Mouse (Mus musculus) hindbrain, embryonic 10.5 days (tissue): ENCODE data around the gene Cntrob. TPM values are rescaled to one million over a fixed set of nuclear protein-coding genes. Genes with fewer than 3 reads are reported as not detected.

Experiments
- DNase-seq: peaks from one replicate; pipeline ENCODE4 v3.0.0-alpha.2; 2017; ENCODE audit warnings: low spot score
- H3K27ac ChIP-seq: fragments of 300-500 bp; sonication (generic); 2 replicates; pipeline ENCODE4 v1.5.1; 2016; ENCODE audit warnings: mild to moderate bottlenecking, moderate library complexity
- H3K27me3 ChIP-seq: fragments of 300-500 bp; sonication (generic); 2 replicates; pipeline ENCODE4 v1.6.1; 2016; ENCODE audit warnings: mild to moderate bottlenecking; ENCODE audit not compliant: poor library complexity, insufficient read depth, severe bottlenecking
- H3K36me3 ChIP-seq: fragments of 300-500 bp; sonication (generic); 2 replicates; pipeline ENCODE4 v1.6.1; 2016; ENCODE audit warnings: mild to moderate bottlenecking, moderate library complexity
- H3K4me1 ChIP-seq: fragments of 300-500 bp; sonication (generic); replicated peaks from 2 replicates; pipeline ENCODE4 v1.6.1; 2016; ENCODE audit warnings: mild to moderate bottlenecking
- H3K4me3 ChIP-seq: fragments of 300-500 bp; sonication (generic); 2 replicates; pipeline ENCODE4 v1.5.1; 2016; ENCODE audit warnings: mild to moderate bottlenecking, moderate library complexity
- H3K9me3 ChIP-seq: fragments of 300-500 bp; sonication (generic); 2 replicates; pipeline ENCODE4 v1.6.1; 2016; ENCODE audit warnings: mild to moderate bottlenecking, moderate library complexity
- WGBS: fragments of 180-500 bp; shearing (Covaris S2); methylation state at CpG from one replicate; pipeline ENCODE4 v1.1.7; 2016; 5-methylcytosine and 5-hydroxymethylcytosine counted together
- polyA plus RNA-seq: library from polyadenylated mRNA; unstranded; fragments of >200 nt; fragmentation: Nextera tagmentation; extraction: Ambion mirVana; gene quantifications from 2 replicates; pipeline ENCODE4 v1.2.1, GENCODE M21; 2016

The Cntrob gene
- polyA plus RNA-seq, 1 experiment from 2014 or later: 34.2 TPM

DNA sequence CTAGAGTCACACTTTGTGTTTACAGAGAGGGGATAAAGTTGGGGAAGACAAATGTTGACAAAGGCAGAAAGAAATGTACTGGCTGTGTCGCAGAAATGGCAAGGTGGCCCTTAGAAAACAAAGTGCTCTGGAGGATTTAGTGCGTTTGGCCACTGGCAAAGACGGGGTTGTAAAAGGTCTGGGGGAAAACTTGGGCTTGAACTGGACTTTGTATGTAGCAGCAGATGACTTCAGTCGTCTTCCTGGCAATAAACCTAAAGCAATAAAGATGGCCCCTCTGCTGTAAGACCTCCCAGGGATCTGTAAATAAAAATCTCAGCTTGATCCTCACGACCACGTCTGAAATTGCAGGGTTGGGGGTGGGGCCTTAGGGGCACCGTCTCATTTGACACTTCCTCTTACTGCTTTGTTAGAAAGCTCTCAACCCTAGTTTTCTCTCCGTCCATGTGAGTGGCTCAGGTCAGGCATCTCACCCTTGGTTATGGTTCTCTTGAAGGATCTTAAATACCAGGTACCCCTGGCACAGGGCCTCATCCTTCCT lies 9.2 kb upstream of the Cntrob start:
- 36% methylated on average over 8 of the region's 8 CpGs for WGBS
- peak overlapping the region; percentile 62 for H3K4me3 ChIP-seq
- peaks cover 5% of the 10 kb centered on the region; the same call in 1 of the 2 replicates for H3K9me3 ChIP-seq
- DNase-seq: no peak
- peak overlapping the region; percentile 85 for H3K27ac ChIP-seq
- H3K4me1 ChIP-seq: peaks cover 27% of the 10 kb centered on the region
- H3K36me3 ChIP-seq: no peaks in the 10 kb centered on the region
- H3K27me3 ChIP-seq: peaks cover 42% of the 10 kb centered on the region

DNA sequence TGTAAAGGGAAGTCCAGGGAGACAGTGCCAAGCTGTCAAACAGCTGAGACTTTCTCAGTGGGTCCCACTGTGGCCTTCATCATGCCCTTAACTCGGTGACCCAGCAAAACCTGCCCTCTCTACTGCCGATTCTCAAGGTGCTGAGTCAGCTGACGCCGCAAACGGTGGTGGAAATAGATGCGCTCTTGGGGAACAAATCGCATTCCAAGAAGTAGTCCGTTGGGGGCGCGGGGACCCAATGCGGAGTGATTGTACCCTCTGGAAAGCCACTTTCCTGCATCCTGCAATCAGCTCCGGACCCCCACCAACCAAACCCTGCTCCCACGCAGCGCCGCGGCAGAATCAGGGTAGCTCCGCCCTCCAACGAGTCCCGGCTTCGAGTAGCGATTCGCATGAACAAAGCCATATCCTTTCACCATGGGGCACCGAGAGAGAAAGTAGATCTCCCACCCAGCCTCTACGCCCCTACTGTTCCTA lies 8.4 kb upstream of the Cntrob start:
- WGBS: 3% methylated on average over 24 of the region's 24 CpGs
- H3K4me1 ChIP-seq: peaks cover 35% of the 10 kb centered on the region
- peak; percentile 86 for DNase-seq
- H3K27ac ChIP-seq: peak overlapping the region; percentile 85
- H3K4me3 ChIP-seq: peak overlapping the region; percentile 62
- no peaks in the 10 kb centered on the region for H3K36me3 ChIP-seq
- H3K9me3 ChIP-seq: no peaks in the 10 kb centered on the region
- peaks cover 50% of the 10 kb centered on the region for H3K27me3 ChIP-seq

DNA sequence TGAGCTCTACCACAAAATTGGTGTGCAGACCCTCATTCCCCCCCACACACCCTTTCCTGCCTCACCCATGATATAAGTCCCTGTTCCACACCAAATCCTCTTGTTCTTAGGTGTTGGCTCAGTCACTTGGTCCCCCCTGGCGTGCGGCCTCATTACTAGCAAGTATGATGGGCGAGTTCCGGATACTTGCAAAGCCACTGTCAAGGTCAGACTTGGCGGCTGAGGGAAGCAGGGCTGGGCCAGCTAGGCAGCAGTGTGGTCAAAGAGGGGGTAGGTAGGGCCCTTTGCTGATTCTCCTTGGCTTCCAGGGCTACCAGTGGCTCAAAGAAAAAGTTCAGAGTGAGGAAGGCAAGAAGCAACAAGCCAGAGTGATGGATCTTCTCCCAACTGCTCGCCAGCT lies 7.6 kb upstream of the Cntrob start:
- peak overlapping the region; percentile 62 for H3K4me3 ChIP-seq
- peak overlapping the region; percentile 12; the same call in 1 of the 2 replicates for H3K27ac ChIP-seq
- peaks cover 43% of the 10 kb centered on the region for H3K4me1 ChIP-seq
- no peaks in the 10 kb centered on the region for H3K36me3 ChIP-seq
- H3K27me3 ChIP-seq: peaks cover 57% of the 10 kb centered on the region
- WGBS: 91% methylated on average over 6 of the region's 6 CpGs
- DNase-seq: no peak
- H3K9me3 ChIP-seq: no peaks in the 10 kb centered on the region

DNA sequence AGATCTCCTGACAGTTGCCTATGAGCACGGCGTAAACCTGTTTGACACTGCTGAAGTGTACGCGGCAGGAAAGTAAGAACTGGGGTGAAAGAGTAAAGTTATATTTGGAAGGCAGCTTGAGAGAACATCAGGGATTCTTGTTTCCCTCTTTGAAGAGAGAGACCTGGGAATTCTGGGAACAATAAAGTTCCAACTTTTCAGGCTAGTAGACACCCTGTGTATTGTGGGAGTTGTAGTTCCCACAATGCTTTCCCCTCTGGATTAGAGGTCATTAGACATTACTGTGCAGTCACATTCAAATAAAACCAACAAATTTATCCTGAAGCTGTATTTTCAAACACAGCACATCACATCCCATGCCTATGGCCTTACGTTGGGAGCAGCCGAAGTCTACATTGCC lies 4.9 kb upstream of the Cntrob start:
- H3K27ac ChIP-seq: no peak overlapping the region
- H3K4me3 ChIP-seq: no peak overlapping the region
- no peak for DNase-seq
- no peaks in the 10 kb centered on the region for H3K36me3 ChIP-seq
- no peaks in the 10 kb centered on the region for H3K9me3 ChIP-seq
- 90% methylated on average over 6 of the region's 6 CpGs for WGBS
- peaks cover 54% of the 10 kb centered on the region for H3K27me3 ChIP-seq
- H3K4me1 ChIP-seq: peaks cover 62% of the 10 kb centered on the region

DNA sequence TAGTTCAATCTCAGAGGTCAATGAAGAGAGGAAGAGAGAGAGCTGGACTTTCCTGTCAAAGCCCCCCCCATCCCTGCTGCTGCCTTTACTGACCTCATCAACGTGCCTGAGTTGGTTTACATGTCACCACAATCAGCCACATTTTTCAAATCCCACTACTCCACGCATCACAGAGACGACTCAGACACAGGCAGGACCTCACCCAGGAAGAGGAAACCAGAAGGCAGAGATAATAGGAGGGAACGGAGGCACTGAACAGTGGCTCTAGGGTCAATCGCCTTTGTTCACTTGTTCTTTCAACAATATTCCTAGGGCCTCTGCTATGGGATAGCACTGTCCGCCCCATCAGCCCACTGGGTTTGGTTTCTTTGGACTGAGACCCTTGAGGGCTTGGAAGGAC lies 4.1 kb upstream of the Cntrob start:
- peaks cover 61% of the 10 kb centered on the region for H3K4me1 ChIP-seq
- no peak for DNase-seq
- no peaks in the 10 kb centered on the region for H3K36me3 ChIP-seq
- no peak overlapping the region for H3K27ac ChIP-seq
- 0 out of 2 replicates have a peak overlapping the region, but pooled peaks have one; percentile 58 for H3K4me3 ChIP-seq
- H3K9me3 ChIP-seq: no peaks in the 10 kb centered on the region
- 46% methylated on average over 6 of the region's 6 CpGs for WGBS
- H3K27me3 ChIP-seq: peaks cover 54% of the 10 kb centered on the region

DNA sequence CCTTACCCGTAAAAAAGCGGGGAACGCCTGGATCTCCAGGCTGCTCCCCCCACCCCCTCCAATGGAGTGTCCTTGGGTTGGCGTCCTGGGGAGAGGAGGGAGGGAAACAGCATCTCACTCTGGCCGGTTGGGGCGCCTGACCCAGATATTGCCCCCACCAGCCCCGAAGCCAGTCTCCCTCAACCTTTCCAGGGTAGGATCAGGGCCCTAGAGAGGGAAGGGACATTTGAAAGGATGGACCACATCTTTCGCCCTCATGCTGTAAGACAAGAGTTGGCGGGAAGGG lies 3.5 kb upstream of the Cntrob start:
- no peak for DNase-seq
- Histone ChIP-seq H3K9me3 (no peaks in the 10 kb centered on the region), H3K36me3 (no peaks in the 10 kb centered on the region), H3K27ac (no peak overlapping the region), H3K27me3 (peaks cover 54% of the 10 kb centered on the region), H3K4me1 (peaks cover 61% of the 10 kb centered on the region), H3K4me3 (peak overlapping the region; percentile 58)
- 8% methylated on average over 9 of the region's 9 CpGs for WGBS

DNA sequence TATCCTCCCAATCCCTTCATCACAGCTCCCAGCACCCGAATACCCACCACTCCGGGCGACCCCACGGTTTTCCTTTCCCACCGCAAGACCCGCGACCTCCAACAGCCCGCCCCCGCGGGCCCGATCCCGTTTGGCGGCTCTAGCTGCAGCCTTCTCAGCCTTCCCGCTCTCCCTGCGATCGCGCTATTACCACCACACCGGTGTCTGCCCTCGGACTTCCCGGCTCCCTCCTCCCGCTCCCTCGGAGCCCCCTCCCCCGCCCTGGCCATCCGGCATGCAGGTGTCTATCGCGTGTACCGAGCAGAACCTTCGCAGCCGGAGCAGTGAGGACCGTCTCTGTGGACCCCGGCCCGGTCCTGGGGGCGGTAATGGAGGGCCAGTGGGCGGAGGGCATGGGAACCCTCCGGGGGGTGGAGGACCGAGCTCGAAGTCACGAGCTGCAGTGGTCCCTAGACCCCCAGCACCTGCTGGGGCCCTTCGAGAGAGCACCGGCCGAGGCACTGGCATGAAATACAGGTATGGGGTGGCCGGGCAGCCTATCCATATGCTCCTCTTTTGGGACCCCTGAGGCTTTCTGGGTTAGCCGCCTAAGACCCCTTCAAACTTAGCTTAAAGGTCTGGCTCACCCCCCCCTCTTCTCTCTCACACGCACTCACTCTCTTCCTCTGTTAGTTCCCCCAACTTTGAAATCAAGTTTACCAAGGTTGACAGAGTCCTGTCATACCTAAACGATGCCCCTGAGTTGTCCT lies 3.0 kb upstream of the Cntrob start:
- peaks cover 61% of the 10 kb centered on the region for H3K4me1 ChIP-seq
- no peaks in the 10 kb centered on the region for H3K9me3 ChIP-seq
- no peaks in the 10 kb centered on the region for H3K36me3 ChIP-seq
- peak overlapping the region; percentile 58 for H3K4me3 ChIP-seq
- H3K27ac ChIP-seq: peak overlapping the region; percentile 86
- H3K27me3 ChIP-seq: peaks cover 53% of the 10 kb centered on the region
- DNase-seq: no peak
- 1% methylated on average over 45 of the region's 45 CpGs for WGBS

DNA sequence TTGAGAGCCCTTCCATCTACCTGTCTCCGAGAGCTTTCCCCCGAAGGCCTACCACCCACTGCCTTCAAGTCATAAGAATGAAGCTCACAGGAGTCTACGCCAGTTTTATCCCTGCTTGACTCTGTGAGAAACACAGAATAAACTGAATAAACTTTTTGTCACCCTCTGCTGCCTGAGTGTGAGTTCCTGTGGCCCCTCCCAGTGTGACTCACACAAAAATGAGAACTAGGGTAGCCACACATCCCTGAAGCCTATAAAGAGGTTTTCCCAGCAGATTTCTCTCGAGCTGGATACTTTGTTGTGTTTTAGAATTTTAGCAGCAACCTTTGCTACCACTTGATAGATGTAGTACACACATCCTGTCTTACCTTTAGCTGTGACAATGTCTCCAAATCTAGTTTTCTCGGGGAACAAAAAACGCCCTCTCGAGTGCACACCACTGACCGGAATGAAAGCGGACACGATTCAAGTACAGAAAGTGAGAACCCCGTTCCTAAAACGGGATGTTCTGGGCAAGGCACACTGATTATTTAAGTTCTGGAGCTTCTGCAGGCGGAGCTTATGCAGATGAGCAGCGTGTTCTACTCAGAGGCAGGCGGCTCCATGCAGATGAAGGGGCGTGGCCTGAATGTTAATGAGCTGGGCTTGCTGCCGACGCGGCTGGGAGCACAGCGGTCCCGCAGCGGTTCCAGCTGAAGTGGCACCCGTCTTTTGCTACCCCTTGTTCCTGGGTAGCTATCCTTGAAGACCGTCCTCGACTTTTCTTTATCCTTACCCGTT lies 2.2 kb upstream of the Cntrob start, which contains the start of gene Kcnab3:
Gene Kcnab3 (plus strand): TSS at position 631 of the 780 bp plus-strand sequence.
- DNase-seq: peak; percentile 85
- H3K4me1 ChIP-seq: peaks cover 54% of the 10 kb centered on the region
- peak within 1 kb of the TSS; percentile 58 for H3K4me3 ChIP-seq
- H3K36me3 ChIP-seq: peaks cover 3% of the 10 kb centered on the region
- WGBS: 12% methylated on average over 26 of the region's 26 CpGs
- H3K9me3 ChIP-seq: no peaks in the 10 kb centered on the region
- H3K27ac ChIP-seq: peak within 1 kb of the TSS; percentile 86
- H3K27me3 ChIP-seq: peaks cover 46% of the 10 kb centered on the region

DNA sequence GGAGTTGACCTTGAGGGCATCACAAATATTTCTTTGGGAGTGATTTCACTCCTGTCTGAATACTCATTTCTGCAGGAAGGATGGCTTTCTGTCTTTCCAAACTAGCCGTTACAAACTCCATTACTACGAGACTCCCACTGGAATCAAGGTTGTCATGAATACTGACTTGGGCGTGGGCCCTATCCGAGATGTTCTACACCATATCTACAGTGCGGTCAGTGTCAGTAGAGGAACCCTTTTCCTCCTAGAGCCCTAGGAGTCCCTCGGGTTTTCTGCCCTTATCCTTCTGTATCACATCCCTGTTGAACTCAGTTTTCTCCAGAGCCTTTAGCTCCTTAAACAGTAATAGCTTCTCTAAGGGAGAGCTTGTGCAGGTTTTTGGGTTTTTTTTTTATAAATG lies 1.2 kb upstream of the Cntrob start:
- H3K4me1 ChIP-seq: peaks cover 56% of the 10 kb centered on the region
- peak overlapping the region; percentile 97 for H3K27ac ChIP-seq
- H3K4me3 ChIP-seq: peak overlapping the region; percentile 72
- H3K36me3 ChIP-seq: peaks cover 14% of the 10 kb centered on the region
- WGBS: 80% methylated on average over 6 of the region's 6 CpGs
- H3K9me3 ChIP-seq: no peaks in the 10 kb centered on the region
- H3K27me3 ChIP-seq: peaks cover 35% of the 10 kb centered on the region
- no peak for DNase-seq

DNA sequence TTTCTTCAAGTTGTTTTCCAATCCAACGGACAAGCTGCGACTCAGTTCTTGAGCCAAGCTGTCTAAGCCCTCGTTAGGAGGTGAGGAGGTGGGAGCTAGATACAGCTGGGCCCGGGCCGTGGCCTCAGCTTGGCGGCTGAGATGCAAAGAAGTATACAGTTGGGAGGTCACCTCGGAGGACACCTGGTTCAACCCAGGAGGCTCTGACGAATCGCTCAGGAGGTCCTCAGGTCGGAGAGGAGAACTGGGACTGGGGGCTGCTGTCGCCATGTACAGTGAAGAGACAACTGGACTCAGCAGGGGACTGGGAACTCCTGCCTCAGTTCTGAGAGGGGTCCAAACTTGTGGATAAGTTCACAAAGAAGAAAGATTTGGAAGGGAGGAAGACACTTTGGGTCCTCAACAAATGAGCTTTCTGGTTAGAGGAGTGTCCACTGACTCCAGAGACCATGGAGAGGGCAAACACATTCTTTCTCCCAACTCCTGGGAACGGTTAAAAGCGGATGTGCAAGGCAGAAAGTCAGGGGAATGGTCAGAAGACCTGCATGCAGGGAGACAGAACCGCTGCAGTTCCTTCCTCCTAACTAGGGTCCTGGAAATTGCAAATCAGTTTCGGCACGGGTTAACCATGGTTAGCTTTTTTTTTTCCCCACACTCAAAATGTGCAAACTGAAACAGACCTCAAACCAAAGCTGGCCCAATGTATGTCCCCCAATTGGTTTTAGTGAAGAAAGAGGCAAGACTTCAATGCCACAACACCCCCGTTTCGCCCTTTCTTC lies 693 bp downstream of the Cntrob start:
- Histone ChIP-seq H3K27me3 (peaks cover 16% of the 10 kb centered on the region), H3K9me3 (no peaks in the 10 kb centered on the region), H3K4me3 (peak overlapping the region; percentile 72), H3K27ac (peak overlapping the region; percentile 97), H3K4me1 (peaks cover 56% of the 10 kb centered on the region), H3K36me3 (peaks cover 33% of the 10 kb centered on the region)
- 29% methylated on average over 18 of the region's 18 CpGs for WGBS
- no peak for DNase-seq

DNA sequence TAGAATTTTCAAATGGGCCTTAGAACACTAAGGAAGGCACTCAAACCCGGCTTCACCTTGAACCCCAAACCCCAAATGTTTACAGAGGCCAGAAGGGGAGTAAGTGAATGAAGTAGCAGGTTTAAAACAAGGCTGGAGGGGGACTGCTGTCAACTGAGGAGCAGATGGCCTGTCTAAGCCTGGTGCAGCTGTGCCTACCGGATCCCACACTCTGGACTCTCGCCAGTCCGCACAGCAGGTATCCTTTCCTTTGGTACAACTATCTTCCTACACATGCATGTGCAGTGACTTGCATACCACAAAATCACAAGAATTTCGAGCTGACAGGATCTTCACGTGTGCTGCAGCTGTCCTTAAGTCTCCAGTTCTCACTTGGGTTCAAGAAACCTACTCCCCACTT lies 1.6 kb downstream of the Cntrob start:
- DNase-seq: no peak
- H3K27ac ChIP-seq: peak overlapping the region; percentile 97
- peaks cover 41% of the 10 kb centered on the region for H3K36me3 ChIP-seq
- H3K9me3 ChIP-seq: no peaks in the 10 kb centered on the region
- H3K27me3 ChIP-seq: peaks cover 8% of the 10 kb centered on the region
- H3K4me3 ChIP-seq: peak overlapping the region; percentile 72
- peaks cover 47% of the 10 kb centered on the region for H3K4me1 ChIP-seq
- WGBS: 78% methylated on average over 6 of the region's 6 CpGs

DNA sequence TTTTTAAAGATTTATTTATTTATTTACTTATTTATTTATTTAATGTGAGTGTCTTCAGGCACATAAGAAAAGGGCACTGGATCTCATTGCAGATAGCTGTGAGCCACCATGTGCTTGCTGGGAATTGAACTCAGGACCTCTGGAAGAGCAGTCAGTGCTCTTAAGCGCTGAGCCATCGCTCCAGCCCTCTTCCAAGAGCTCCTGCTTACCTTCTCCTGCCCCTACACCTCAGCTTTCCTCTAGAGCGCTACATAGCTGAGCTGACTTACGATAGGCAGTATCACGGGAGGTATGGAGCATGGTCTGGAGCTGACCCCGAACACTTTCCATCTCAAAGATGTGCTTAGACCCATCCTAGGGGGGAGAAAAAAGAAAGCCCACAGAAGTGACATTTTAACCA lies 2.0 kb downstream of the Cntrob start:
- H3K27ac ChIP-seq: no peak overlapping the region
- H3K4me3 ChIP-seq: peak overlapping the region; percentile 72
- H3K36me3 ChIP-seq: peaks cover 46% of the 10 kb centered on the region
- DNase-seq: no peak
- 93% methylated on average over 6 of the region's 6 CpGs for WGBS
- H3K9me3 ChIP-seq: no peaks in the 10 kb centered on the region
- peaks cover 3% of the 10 kb centered on the region for H3K27me3 ChIP-seq
- peaks cover 43% of the 10 kb centered on the region for H3K4me1 ChIP-seq
